Mouse (Mus musculus) lung, postnatal 14 days (tissue): ENCODE measurements around the gene Kirrel2.
"Not testable (repeated sequence)": the region's sequence is repeated elsewhere in the genome, so short reads cannot be mapped to it uniquely, and the experiment has no call there.

ENCODE experiments used
- DNase-seq: peaks from one replicate; pipeline ENCODE4 v3.0.0; 2021

Kirrel2 gene

DNA sequence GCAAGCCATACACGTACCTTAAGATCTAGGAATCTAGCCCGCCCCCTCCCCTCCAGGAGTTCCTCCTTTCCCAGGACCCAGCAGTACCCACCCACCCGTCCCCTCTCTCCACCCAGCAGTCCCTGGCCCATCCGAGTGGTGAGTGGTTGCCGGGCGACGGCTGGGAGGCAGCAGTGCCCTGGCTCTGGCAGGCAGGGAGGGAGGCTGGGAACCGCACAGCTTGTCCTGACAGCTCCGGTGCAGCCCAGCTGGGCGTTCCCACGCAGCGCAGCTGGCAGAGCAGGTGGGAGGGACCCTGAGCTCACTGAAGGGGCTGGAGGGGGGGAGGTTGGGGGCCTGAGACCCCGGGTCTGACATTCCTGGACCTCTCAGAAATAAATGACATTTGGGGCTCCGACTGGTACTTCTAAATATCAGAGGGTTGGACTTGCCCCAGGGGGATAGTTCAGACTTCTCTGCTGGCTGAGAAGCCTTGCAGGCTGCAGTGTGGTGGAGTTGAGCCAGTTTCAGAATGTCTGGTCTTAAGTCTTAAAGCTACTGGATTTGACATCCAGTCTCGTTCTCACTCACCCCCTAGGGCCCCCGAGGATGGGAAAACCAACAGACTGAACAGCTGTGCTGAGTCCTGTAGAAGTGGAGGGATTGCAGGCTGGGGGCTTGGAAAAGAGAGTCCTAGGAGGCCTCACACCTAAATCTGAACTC, at the start of gene Kirrel2, which contains the start of gene Nphs1:
Gene Kirrel2 (minus strand): TSS at position 62 of the 702 bp plus-strand sequence.
Gene Nphs1 (plus strand): TSS at position 687 of the 702 bp plus-strand sequence.
- no peak for DNase-seq

DNA sequence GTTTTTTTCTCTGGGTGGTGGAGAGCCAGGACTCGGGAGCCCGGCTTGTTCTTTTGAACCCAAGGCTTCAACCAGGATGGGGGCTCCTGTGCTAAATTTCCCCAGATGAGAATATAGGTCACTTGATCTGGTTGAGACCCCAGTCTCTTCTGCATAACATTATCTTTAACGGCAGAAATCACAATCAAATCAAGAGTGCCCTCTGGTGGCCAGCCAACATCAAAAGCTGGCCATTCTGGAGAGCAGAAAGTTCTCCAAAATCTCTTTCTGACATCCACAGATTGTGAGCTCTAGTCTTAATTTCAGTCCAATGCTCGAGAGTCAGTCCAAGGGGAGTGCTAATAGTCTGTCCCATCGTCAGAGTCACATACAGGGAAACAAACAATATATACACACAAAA, 43.7 kb upstream of the Kirrel2 start:
- DNase-seq = not testable (repeated sequence)

DNA sequence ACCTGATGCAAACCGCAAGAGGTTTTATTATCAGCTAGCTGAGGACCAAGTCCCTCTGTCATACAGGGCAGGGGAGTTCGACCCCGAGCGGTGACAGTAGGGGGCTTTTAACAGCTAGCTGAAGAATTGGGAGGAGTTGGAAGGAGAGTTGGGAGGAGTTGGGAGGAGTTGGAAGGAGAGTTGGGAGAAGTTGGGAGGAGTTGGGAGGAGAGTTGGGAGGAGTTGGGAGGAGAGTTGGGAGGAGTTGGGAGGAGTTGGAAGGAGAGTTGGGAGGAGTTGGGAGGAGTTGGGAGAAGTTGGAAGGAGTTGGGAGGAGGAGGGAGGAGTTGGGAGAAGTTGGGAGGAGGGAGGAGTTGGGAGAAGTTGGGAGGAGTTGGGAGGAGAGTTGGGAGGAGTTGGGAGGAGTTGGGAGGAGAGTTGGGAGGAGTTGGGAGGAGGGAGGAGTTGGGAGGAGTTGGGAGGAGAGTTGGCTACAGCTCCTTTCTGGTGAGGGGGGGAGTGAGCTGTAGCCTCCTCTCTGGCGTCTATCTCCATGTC, 38.1 kb upstream of the Kirrel2 start:
- DNase-seq = not testable (repeated sequence)

GRCm38 (mm10) chr7:30493401-30493931, 36.0 kb upstream of the Kirrel2 start, which contains the start of gene Prodh2:
Gene Prodh2, plus strand, starts transcription at chr7:30493622.
- DNase-seq = no peak

- DNase-seq = peak; percentile 85
These were observed 35.3 kb upstream of the Kirrel2 start for GRCm38 (mm10) chr7:30492765-30493164.

DNA sequence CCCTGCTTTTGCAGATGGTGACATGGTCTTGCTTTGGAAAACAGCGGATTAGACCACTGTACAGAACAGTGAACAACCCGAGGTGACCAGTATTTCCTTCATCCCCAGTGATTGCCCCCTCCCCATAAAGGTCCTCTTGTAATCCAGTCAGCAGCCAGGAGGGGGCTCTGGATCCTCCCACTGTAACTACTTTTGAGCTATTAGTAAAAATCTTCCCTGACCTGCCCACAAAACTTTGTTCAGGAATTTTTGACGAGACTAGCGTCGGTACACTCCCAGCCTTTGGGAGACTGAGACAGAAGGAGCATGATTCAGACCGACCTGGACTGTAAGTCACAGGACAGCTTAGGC, 33.4 kb upstream of the Kirrel2 start:
- no peak for DNase-seq

DNA sequence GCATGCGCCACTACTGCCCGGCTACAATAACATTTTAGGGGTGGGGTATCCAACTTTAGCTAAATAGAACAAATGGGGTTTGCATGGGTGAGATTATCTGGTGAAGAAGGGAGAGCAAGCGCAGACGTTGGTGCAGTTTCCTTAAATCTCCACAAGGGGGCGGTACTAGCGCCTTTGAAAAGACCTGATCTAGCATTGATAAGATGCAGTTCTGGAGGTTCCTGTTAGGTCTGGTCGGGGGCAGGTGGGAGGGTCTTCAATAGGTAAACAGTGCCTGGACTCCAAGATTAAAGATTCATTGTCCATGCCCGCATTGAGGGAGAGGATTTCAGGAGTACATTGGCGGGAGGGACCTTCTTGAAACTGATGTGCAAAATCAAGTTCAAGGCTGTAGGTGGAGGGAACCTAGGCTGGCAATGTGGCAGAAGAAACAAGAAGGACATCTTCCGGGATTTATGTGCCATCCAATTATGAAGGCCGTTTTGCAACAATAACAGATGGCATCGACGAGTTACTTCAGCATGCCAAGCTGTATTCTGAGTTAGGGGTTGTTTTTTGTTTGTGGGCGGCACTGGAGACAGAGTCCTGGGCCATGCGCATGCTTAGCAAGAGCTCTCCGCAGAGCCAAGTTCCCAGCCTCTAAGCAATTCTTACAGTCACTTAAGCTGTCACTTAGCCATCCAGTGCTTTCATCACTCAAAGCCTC, 32.9 kb upstream of the Kirrel2 start:
- peak; percentile 36 for DNase-seq

- DNase-seq = peak; percentile 33
These were observed 26.8 kb upstream of the Kirrel2 start for GRCm38 (mm10) chr7:30484250-30484649.

- no peak for DNase-seq
These were observed 20.2 kb upstream of the Kirrel2 start for GRCm38 (mm10) chr7:30477415-30478381.

DNA sequence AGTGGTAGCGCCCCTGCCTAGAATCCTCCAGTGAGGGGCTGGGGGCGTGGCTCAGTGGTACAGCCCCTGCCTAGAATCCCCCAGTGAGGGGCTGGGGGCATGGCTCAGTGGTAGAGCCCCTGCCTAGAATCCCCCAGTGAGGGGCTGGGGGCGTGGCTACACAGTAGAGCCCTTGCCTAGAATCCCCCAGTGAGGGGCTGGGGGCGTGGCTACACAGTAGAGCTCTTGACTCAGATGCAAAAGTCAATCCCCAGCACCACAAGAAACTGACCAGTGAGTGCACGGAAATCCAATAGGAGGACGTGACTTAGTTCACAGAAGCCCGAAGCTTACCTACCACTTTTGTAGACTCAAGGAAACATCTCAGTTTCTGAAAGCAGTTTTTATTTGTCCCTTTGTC, 18.6 kb upstream of the Kirrel2 start:
- not testable (repeated sequence) for DNase-seq

DNA sequence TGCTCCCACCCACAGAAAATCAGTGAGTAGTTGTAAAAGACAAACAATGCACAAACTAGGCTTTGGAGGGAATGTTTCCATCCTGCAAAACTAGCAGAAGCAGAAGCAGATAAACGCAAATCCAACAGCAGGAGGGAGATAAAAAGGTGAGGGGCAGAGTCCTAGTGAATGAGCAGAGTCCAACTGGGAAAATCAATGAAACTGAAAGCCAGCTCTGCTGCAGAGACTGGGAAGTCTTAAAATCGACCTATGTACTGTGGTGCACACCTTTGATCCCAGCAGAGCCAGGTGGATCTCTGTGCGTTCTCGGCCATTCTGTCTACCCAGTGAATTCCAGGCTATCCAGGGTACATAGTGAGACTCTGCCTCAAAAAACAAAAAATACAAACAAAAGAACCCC, 17.5 kb upstream of the Kirrel2 start:
- no peak for DNase-seq

DNA sequence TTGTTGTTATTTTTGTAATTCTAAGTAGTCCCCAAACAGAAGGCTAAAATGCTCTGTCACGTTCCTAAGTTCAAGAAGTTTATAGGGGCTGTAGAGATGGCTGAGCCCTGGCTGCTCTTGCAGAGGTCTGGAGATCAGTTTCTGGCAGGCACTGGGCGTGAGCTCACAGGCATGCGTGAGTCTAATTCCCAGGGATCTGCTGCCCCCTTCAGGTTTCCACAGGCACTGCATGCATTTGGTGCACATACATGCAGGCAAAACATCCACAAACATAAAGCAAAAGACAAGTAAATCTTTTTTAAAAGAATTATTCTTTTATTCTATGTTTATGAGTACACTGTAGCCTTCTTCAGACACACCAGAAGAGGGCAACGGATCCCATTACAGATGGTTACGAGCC, 14.9 kb upstream of the Kirrel2 start:
- peak; percentile 52 for DNase-seq

- no peak for DNase-seq
These were observed 7.4 kb upstream of the Kirrel2 start for GRCm38 (mm10) chr7:30464816-30465300.

DNA sequence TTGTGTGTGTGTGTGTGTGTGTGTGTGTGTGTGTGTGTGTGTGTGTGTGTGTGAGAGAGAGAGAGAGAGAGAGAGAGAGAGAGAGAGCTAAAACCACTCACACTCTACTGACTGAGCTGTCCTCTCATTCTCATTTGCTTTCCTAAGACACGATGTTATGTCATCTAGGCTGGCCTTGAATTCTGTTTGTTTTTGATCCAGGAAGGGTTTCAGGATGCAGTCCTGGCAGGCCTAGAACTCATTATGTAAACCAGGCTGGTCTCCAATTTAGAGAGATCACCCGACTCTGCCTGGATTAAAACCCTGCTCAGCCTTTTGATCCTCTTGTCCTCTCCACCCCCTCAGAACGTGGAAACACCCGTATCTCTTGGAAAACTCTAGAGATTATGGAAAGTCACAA, 6.5 kb upstream of the Kirrel2 start:
- DNase-seq = no peak

DNA sequence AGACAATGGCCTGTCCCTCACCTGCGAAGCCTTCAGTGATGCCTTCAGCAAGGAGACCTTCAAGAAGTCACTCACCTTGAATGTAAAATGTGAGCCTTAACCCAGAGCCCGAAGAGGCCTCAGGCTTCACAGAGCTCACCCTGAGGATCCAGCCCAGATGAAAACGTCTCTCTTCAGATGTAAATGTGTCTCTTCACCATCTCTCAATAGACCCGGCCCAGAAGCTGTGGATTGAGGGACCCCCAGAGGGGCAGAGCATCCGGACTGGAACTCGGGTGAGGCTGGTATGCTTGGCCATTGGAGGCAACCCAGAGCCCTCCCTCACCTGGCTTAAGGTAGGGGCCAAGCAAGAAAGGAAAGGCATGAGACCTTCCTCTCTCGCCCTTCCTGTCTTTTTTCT, 6.1 kb upstream of the Kirrel2 start:
- no peak for DNase-seq

DNA sequence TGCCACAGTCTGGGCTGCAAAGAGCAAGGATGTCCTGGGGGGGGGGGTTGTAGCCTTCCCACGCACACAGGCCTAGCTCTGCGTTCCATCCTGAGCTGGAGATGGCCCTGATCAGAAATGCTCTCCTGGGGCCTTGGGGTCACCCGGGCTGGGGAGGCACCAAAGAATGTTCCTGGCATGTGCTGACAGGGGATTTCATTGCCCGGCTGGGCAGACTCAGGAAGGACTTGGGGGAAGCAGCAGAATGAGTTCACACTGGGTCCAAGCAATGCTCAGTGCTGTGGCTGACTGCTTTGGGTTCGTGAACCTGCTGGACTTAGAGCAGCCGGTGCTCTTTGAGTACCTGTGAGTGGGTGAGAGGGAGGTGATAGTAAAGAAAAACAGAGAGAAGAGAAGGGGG, 2.0 kb upstream of the Kirrel2 start:
- DNase-seq = no peak

DNA sequence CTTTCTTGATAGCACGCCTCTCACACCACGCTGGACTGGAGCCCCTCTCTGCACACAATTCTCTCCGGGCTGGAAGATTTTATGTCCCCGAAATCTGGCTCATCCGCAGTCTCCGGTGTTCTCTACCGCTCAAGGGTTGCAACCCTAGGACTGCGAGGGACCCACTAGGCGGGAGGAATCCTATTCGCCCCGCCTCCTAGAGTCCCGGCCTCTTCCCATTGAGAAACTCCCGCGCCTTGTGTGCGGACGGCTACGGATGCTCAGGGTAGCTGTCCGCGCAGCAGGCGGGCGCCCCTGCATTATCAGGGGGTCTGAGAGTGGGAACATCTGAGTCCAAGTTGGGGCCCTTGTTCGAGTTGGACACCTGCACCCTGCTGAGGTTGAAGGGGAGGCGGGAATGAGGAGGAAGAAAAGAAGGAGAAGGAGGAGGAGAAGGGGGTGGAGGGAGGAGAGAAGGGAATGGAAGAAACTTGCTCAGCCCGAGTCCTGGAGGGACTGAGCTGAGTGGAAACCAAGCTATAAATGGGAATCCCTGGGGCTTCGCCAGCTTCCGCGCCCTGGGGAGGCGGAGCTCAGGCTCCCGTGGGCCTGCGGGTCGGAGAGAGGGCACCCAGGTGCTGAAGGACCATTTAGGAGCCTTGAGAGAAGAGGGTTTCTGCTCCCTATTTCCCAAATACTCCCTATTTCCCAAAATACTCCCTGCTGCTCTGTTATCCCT, 420 bp downstream of the Kirrel2 start:
- no peak for DNase-seq

DNA sequence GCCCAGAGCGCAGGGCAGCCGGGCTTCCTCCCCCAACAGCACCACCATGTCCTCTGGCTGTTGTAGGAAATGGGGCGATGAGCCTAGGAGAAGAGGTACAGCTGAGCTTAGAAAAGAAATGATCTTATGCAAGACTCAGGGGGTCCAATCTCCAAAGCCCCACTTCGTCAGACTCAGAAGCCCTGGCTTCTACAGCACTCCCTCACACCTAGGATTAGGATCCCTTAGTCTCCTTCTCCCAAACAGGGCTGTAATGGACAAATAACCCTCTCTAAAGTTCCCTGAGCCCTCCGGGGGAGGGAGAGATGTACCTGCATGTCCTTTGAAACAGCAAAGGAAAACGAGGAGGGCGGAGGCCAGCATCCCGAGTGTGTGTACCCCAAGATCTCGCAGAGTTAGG, 1.0 kb downstream of the Kirrel2 start:
- no peak for DNase-seq

GRCm38 (mm10) chr7:30454259-30454658, 3.2 kb downstream of the Kirrel2 start:
- no peak for DNase-seq

DNA sequence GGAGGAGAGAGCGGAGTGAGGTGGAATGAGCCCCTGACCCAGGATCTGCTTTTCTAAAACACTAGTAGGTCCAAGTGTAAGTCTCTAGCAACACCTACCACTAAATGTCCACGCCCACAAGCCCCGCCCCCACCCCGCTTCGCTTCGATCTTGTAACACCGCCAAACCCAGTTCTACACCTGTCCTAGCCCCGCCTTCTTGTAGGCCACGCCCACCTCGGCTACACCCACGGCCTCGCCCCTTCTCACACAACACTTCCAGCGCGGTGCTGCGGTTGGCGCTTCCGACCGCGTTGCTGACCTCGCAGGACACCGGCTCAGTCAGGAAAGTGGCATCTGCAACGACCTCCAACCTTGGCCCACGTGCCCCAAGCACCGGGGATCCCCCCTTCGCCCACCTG, 3.7 kb downstream of the Kirrel2 start:
- peak; percentile 41 for DNase-seq

DNA sequence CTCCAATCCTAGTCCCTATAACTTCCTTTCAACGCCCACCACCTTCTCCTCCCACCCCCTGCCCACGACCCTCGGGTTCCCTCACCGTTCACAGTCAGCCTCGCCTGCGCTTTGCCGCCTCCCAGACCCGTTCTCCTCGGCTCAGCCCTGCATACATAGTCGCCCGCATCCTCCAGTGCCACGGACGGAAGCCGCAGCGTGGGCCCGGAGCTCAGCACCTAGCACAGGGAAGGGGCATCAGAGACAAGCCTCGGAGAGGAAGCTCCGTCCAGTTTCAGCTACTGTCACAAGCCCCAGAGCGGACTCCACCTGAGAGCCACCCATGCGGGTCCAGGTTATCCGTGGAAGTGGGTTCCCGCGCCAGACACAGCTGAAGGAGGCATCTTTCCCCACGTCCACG, 4.2 kb downstream of the Kirrel2 start:
- DNase-seq = no peak

DNA sequence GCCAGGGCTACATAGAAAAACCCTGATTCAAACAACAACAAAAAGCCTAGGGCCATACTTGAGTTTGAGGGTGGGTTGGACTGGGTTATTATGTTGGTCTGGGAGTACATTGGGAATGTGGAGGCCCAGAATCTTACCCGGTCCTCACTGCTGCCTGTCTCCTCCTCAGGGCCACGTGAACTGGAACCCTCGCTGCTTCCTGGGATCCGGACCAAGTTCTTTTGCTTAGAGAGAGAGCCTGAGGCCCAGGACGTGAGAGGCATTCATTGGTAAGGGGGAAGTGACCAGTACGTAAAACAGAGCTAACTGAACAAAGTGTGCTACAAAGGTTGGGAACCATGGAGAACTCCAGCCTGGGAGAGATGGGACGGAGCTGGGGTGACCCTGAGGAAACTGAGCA, 7.2 kb downstream of the Kirrel2 start:
- DNase-seq = no peak
